Mouse (Mus musculus): Measurements from ENCODE around the gene Kif16b.

GRCm38 (mm10) chr2:142832617-142833422, 68.5 kb downstream of the Kif16b start:
- TF ChIP-seq ZNF384 (IDR thresholded peaks at IDR 0.05; ENCODE audit: low read depth, low read length) (no peak), CHD2 (IDR thresholded peaks at IDR 0.05; ENCODE audit: low read depth, low read length) (no peak)
